7 mouse cellular contexts compared by ENCODE assay signal in genomic region chr4:135875991-135876582, GRCm38 (mm10). TPM values are rescaled to one million over a fixed set of nuclear protein-coding genes. Genes with fewer than 3 reads are reported as not detected.
A peak's percentile ranks its signal among the peaks of the same experiment; 100 is the strongest.
DNase-seq lines count a peak whose midpoint lies in the region; ATAC-seq and TF ChIP-seq lines count a peak whose summit lies in the region.

No protein-coding gene starts in this region.

- no peak for TF ChIP-seq CTCF in G1E (IDR thresholded peaks at IDR 0.05; ENCODE audit: low read depth, low read length)
- no peak for TF ChIP-seq CTCF in liver, adult 2 months (IDR thresholded peaks at IDR 0.05; ENCODE audit: low read depth, low read length)
- TF ChIP-seq CTCF in testis, adult 2 months (IDR thresholded peaks at IDR 0.05; ENCODE audit: control insufficient read depth, insufficient read depth, insufficient replicate concordance, low read depth, low read length), result no peak

- H3K4me1 ChIP-seq in G1E (ENCODE audit: insufficient read depth, low read depth, low read length), result peaks cover 49% of the 10 kb centered on the region
- peaks cover 41% of the 10 kb centered on the region for H3K4me1 ChIP-seq in forebrain, embryonic 15.5 days
- peaks cover 48% of the 10 kb centered on the region for H3K4me1 ChIP-seq in hindbrain, embryonic 13.5 days (replicated peaks)
- H3K4me1 ChIP-seq in liver, adult 2 months (ENCODE audit: control insufficient read depth, insufficient read depth, low read length), result peaks cover 27% of the 10 kb centered on the region
- peaks cover 26% of the 10 kb centered on the region for H3K4me1 ChIP-seq in midbrain, embryonic 16.5 days (ENCODE audit: control insufficient read depth, insufficient read depth, low read length)
- peaks cover 19% of the 10 kb centered on the region for H3K4me1 ChIP-seq in testis, adult 2 months (ENCODE audit: control insufficient read depth, insufficient read depth, low read length)

- H3K4me2 ChIP-seq in forebrain, embryonic 15.5 days (replicated peaks), result peak overlapping the region; percentile 48
- peak overlapping the region; percentile 48 for H3K4me2 ChIP-seq in hindbrain, embryonic 13.5 days
- H3K4me2 ChIP-seq in midbrain, embryonic 16.5 days (ENCODE audit: low read length), result peak overlapping the region; percentile 54

- peaks cover 7% of the 10 kb centered on the region for H3K27me3 ChIP-seq in G1E (ENCODE audit: insufficient read depth, low read length)
- H3K27me3 ChIP-seq in forebrain, embryonic 15.5 days, result no peaks in the 10 kb centered on the region
- H3K27me3 ChIP-seq in hindbrain, embryonic 13.5 days, result no peaks in the 10 kb centered on the region
- no peaks in the 10 kb centered on the region for H3K27me3 ChIP-seq in liver, adult 2 months (ENCODE audit: control insufficient read depth, insufficient read depth, low read length)
- no peaks in the 10 kb centered on the region for H3K27me3 ChIP-seq in midbrain, embryonic 16.5 days (ENCODE audit: control insufficient read depth, insufficient read depth, low read depth, low read length)
- H3K27me3 ChIP-seq in testis, adult 2 months (ENCODE audit: control insufficient read depth, insufficient read depth, low read length), result no peaks in the 10 kb centered on the region

- 4% methylated on average over 9 of the region's 9 CpGs for WGBS in forebrain, embryonic 15.5 days
- 3% methylated on average over 9 of the region's 9 CpGs for WGBS in hindbrain, embryonic 13.5 days
- 13% methylated on average over 9 of the region's 9 CpGs for WGBS in liver, adult 2 months
- 1% methylated on average over 9 of the region's 9 CpGs for WGBS in midbrain, embryonic 16.5 days

- no peak for TF ChIP-seq POLR2A in liver, adult 2 months (IDR thresholded peaks at IDR 0.05; ENCODE audit: extremely low read depth, insufficient read depth, low read length)
- no peak for TF ChIP-seq POLR2A in testis, adult 2 months (IDR thresholded peaks at IDR 0.05; ENCODE audit: control insufficient read depth, low read depth, low read length)

- peak overlapping the region; percentile 65; the same call in 1 of the 2 replicates for H3K4me3 ChIP-seq in G1E (ENCODE audit: low read depth, low read length)
- H3K4me3 ChIP-seq in forebrain, embryonic 15.5 days, result peak overlapping the region; percentile 20; the same call in 1 of the 2 replicates
- H3K4me3 ChIP-seq in hindbrain, embryonic 13.5 days, result 0 out of 2 replicates have a peak overlapping the region, but pooled peaks have one; percentile 5
- H3K4me3 ChIP-seq in liver, adult 2 months (ENCODE audit: insufficient read depth, low read depth, low read length), result no peak overlapping the region
- peak overlapping the region; percentile 13; the same call in 1 of the 2 replicates for H3K4me3 ChIP-seq in midbrain, embryonic 16.5 days (ENCODE audit: low read depth, low read length)
- peak overlapping the region; percentile 57 for H3K4me3 ChIP-seq in testis, adult 2 months (ENCODE audit: control insufficient read depth, low read depth, low read length)

- DNase-seq in G1E (ENCODE audit: low spot score), result peak; percentile 52
- DNase-seq in adrenal gland, postnatal 14 days, result peak; percentile 78
- DNase-seq in liver, adult 2 months (ENCODE audit: extremely low read depth, low read depth, low spot score), result peak; percentile 61

- ATAC-seq in G1E (ENCODE audit: extremely low read depth, insufficient number of reproducible peaks, low FRiP score, poor library complexity, severe bottlenecking), result peak; percentile 36
- ATAC-seq in forebrain, embryonic 15.5 days (replicated peaks), result no peak
- ATAC-seq in hindbrain, embryonic 13.5 days (ENCODE audit: low FRiP score), result no peak
- ATAC-seq in midbrain, embryonic 16.5 days, result no peak

- H3K79me2 ChIP-seq in liver, adult 2 months (ENCODE audit: control insufficient read depth, insufficient read depth, low read length), result peaks cover 4% of the 10 kb centered on the region; the same call in 1 of the 2 replicates

- peak overlapping the region; percentile 41 for H3K9ac ChIP-seq in forebrain, embryonic 15.5 days (replicated peaks)
- peak overlapping the region; percentile 61; the same call in 1 of the 2 replicates for H3K9ac ChIP-seq in hindbrain, embryonic 13.5 days
- peak overlapping the region; percentile 34 for H3K9ac ChIP-seq in liver, adult 2 months (ENCODE audit: low read depth, low read length)
- H3K9ac ChIP-seq in midbrain, embryonic 16.5 days (ENCODE audit: low read depth, low read length), result no peak overlapping the region

- 0 out of 2 replicates have a peak overlapping the region, but pooled peaks have one; percentile 8 for H3K27ac ChIP-seq in forebrain, embryonic 15.5 days (replicated peaks)
- peak overlapping the region; percentile 50 for H3K27ac ChIP-seq in hindbrain, embryonic 13.5 days
- H3K27ac ChIP-seq in liver, adult 2 months (replicated peaks; ENCODE audit: insufficient read depth, low read depth, low read length), result peak overlapping the region; percentile 94
- 0 out of 2 replicates have a peak overlapping the region, but pooled peaks have one; percentile 18 for H3K27ac ChIP-seq in midbrain, embryonic 16.5 days (ENCODE audit: low read length)
- H3K27ac ChIP-seq in testis, adult 2 months (ENCODE audit: control insufficient read depth, insufficient read depth, low read depth, low read length), result peak overlapping the region; percentile 90

- H3K9me3 ChIP-seq in G1E (replicated peaks), result no peaks in the 10 kb centered on the region
- no peaks in the 10 kb centered on the region for H3K9me3 ChIP-seq in forebrain, embryonic 15.5 days
- H3K9me3 ChIP-seq in hindbrain, embryonic 13.5 days, result no peaks in the 10 kb centered on the region
- no peaks in the 10 kb centered on the region for H3K9me3 ChIP-seq in midbrain, embryonic 16.5 days (replicated peaks; ENCODE audit: control insufficient read depth, low read length, poor library complexity, severe bottlenecking)

- peaks cover 24% of the 10 kb centered on the region for H3K36me3 ChIP-seq in G1E (replicated peaks)
- H3K36me3 ChIP-seq in forebrain, embryonic 15.5 days, result peaks cover 6% of the 10 kb centered on the region
- H3K36me3 ChIP-seq in hindbrain, embryonic 13.5 days, result peaks cover 7% of the 10 kb centered on the region
- H3K36me3 ChIP-seq in liver, adult 2 months (ENCODE audit: control insufficient read depth, insufficient read depth, low read length), result peaks cover 13% of the 10 kb centered on the region
- H3K36me3 ChIP-seq in midbrain, embryonic 16.5 days (ENCODE audit: control insufficient read depth, insufficient read depth, low read length), result peaks cover 2% of the 10 kb centered on the region; the same call in 1 of the 2 replicates
- H3K36me3 ChIP-seq in testis, adult 2 months (ENCODE audit: control insufficient read depth, insufficient read depth, low read length), result peaks cover 3% of the 10 kb centered on the region

RNA-seq across cellular contexts. Expression of gene Pnrc2, which starts 2.4 kb away (rescaled TPM):
- total RNA-seq in G1E (2014; fragmentation: Nextera tagmentation) (264 and 272 TPM in 2 replicates), G1E (2017) (159 and 197 TPM in 2 replicates)
- polyA plus RNA-seq in G1E (2012), result 7.7 and 7.9 TPM in 2 replicates
- 110 and 149 TPM in 2 replicates for total RNA-seq in adrenal gland, postnatal 14 days (2021)
- polyA plus RNA-seq in forebrain, embryonic 15.5 days (2015; fragmentation: Nextera tagmentation; extraction: Ambion mirVana), result 131 and 134 TPM in 2 replicates
- polyA plus RNA-seq in hindbrain, embryonic 13.5 days (2015; fragmentation: Nextera tagmentation; extraction: Ambion mirVana), result 109 and 112 TPM in 2 replicates
- total RNA-seq in liver, adult 2 months (2014; rRNA removed), result 37.3 and 56.5 TPM in 2 replicates
- 6.7 and 12.2 TPM in 2 replicates for polyA plus RNA-seq in liver, adult 2 months (2012; rRNA removed)
- 94.2 and 97.5 TPM in 2 replicates for polyA plus RNA-seq in midbrain, embryonic 16.5 days (2015; fragmentation: Nextera tagmentation; extraction: Ambion mirVana)
- polyA plus RNA-seq in testis, adult 2 months (2012; rRNA removed), result 6.4 and 7.4 TPM in 2 replicates

RNA-seq across cellular contexts. Expression of gene Cnr2, which starts 19.1 kb away (rescaled TPM):
- total RNA-seq in G1E (2014; fragmentation: Nextera tagmentation), result 13.4 and 13.6 TPM in 2 replicates
- total RNA-seq in G1E (2017), result 28.2 and 30.6 TPM in 2 replicates
- polyA plus RNA-seq in G1E (2012), result 4.0 and 5.1 TPM in 2 replicates
- total RNA-seq in adrenal gland, postnatal 14 days (2021), result 1.9 and 4.7 TPM in 2 replicates
- 0.08 and 0.13 TPM in 2 replicates for polyA plus RNA-seq in forebrain, embryonic 15.5 days (2015; fragmentation: Nextera tagmentation; extraction: Ambion mirVana)
- 0.13 and 0.17 TPM in 2 replicates for polyA plus RNA-seq in hindbrain, embryonic 13.5 days (2015; fragmentation: Nextera tagmentation; extraction: Ambion mirVana)
- total RNA-seq in liver, adult 2 months (2014; rRNA removed), result 3.0 and 3.9 TPM in 2 replicates
- polyA plus RNA-seq in liver, adult 2 months (2012; rRNA removed), result 1.4 and 2.1 TPM in 2 replicates
- 0.06 and 0.14 TPM in 2 replicates for polyA plus RNA-seq in midbrain, embryonic 16.5 days (2015; fragmentation: Nextera tagmentation; extraction: Ambion mirVana)
- polyA plus RNA-seq in testis, adult 2 months (2012; rRNA removed), result 0.38 and 0.51 TPM in 2 replicates

RNA-seq across cellular contexts. Expression of gene Srsf10, which starts 20.5 kb away (rescaled TPM):
- total RNA-seq in G1E (2014; fragmentation: Nextera tagmentation) (355 and 418 TPM in 2 replicates), G1E (2017) (223 and 241 TPM in 2 replicates)
- 299 and 339 TPM in 2 replicates for polyA plus RNA-seq in G1E (2012)
- total RNA-seq in adrenal gland, postnatal 14 days (2021), result 119 and 125 TPM in 2 replicates
- 257 and 272 TPM in 2 replicates for polyA plus RNA-seq in forebrain, embryonic 15.5 days (2015; fragmentation: Nextera tagmentation; extraction: Ambion mirVana)
- 228 and 241 TPM in 2 replicates for polyA plus RNA-seq in hindbrain, embryonic 13.5 days (2015; fragmentation: Nextera tagmentation; extraction: Ambion mirVana)
- 32.9 and 37.0 TPM in 2 replicates for total RNA-seq in liver, adult 2 months (2014; rRNA removed)
- 31.3 and 36.4 TPM in 2 replicates for polyA plus RNA-seq in liver, adult 2 months (2012; rRNA removed)
- 190 and 211 TPM in 2 replicates for polyA plus RNA-seq in midbrain, embryonic 16.5 days (2015; fragmentation: Nextera tagmentation; extraction: Ambion mirVana)
- polyA plus RNA-seq in testis, adult 2 months (2012; rRNA removed), result 72.8 and 76.8 TPM in 2 replicates

RNA-seq across cellular contexts. Expression of gene Fuca1, which starts 44.4 kb away (rescaled TPM):
- 32.8 and 66.2 TPM in 2 replicates for total RNA-seq in G1E (2014; fragmentation: Nextera tagmentation)
- 149 and 150 TPM in 2 replicates for total RNA-seq in G1E (2017)
- polyA plus RNA-seq in G1E (2012), result 13.9 and 16.9 TPM in 2 replicates
- 90.1 and 94.3 TPM in 2 replicates for total RNA-seq in adrenal gland, postnatal 14 days (2021)
- 50.9 and 56.7 TPM in 2 replicates for polyA plus RNA-seq in forebrain, embryonic 15.5 days (2015; fragmentation: Nextera tagmentation; extraction: Ambion mirVana)
- polyA plus RNA-seq in hindbrain, embryonic 13.5 days (2015; fragmentation: Nextera tagmentation; extraction: Ambion mirVana), result 55.8 and 60.9 TPM in 2 replicates
- 45.7 and 46.4 TPM in 2 replicates for total RNA-seq in liver, adult 2 months (2014; rRNA removed)
- polyA plus RNA-seq in liver, adult 2 months (2012; rRNA removed), result 54.9 and 58.7 TPM in 2 replicates
- polyA plus RNA-seq in midbrain, embryonic 16.5 days (2015; fragmentation: Nextera tagmentation; extraction: Ambion mirVana), result 66.0 and 70.1 TPM in 2 replicates
- 76.9 and 84.0 TPM in 2 replicates for polyA plus RNA-seq in testis, adult 2 months (2012; rRNA removed)

Comparison
In these comparisons a context has a peak if more than half of its experiments do, and no peak if none do; other contexts are left out.
1. H3K27ac ChIP-seq: peak in every context shown above with its lines; median percentile 94 in liver, adult 2 months; 90 in testis, adult 2 months; 50 in hindbrain, embryonic 13.5 days; 18 in midbrain, embryonic 16.5 days; 8 in forebrain, embryonic 15.5 days.